Mouse (Mus musculus): ENCODE data around the gene Tcf7l2. TPM values are rescaled to one million over a fixed set of nuclear protein-coding genes. Genes with fewer than 3 reads are reported as not detected.

Tcf7l2 gene
- polyA plus RNA-seq, 2 experiments, result 7.8 to 18.4 TPM

- H3K4me3 ChIP-seq (ENCODE audit: insufficient read depth in 1 of 2, low read depth in 2 of 2, low read length in 2 of 2), result no peak overlapping the region
- no peak for DNase-seq (ENCODE audit: low read depth in 3 of 3, low spot score in 3 of 3)
- H3K36me3 ChIP-seq (replicated peaks; ENCODE audit: control insufficient read depth, insufficient read depth, low read depth), result no peaks in the 10 kb centered on the region
- 60% methylated on average over 2 of the region's 2 CpGs for WGBS (ENCODE audit: insufficient replicate concordance)
- no peak for ATAC-seq (ENCODE audit: insufficient read depth)
- no peak overlapping the region for H3K9ac ChIP-seq (replicated peaks)
- H3K27ac ChIP-seq, result no peak overlapping the region
- peaks cover 0 to under 1% of the 10 kb centered on the region in 2 experiments; a peak in 2 of 4 replicates for H3K4me1 ChIP-seq (replicated peaks; ENCODE audit: control insufficient read depth in 2 of 2, insufficient read depth in 2 of 2, low read length in 1 of 2)
- H3K9me3 ChIP-seq (ENCODE audit: control insufficient read depth, low read length), result no peaks in the 10 kb centered on the region
- TF ChIP-seq EP300 (IDR thresholded peaks at IDR 0.05; ENCODE audit: low read depth) (no peak), CTCF (IDR thresholded peaks at IDR 0.05; ENCODE audit: low read depth) (no peak)
- H3K27me3 ChIP-seq (ENCODE audit: control insufficient read depth, insufficient read depth, low read length), result no peaks in the 10 kb centered on the region
- no peak overlapping the region for H3K4me2 ChIP-seq (ENCODE audit: low read depth)
Observed at GRCm38 (mm10) chr19:55845702-55846101, 104.1 kb downstream of the Tcf7l2 start.

GRCm38 (mm10) chr19:55846256-55846655 lies 104.6 kb downstream of the Tcf7l2 start:
- Histone ChIP-seq H3K9ac (replicated peaks) (no peak overlapping the region), H3K4me3 (ENCODE audit: insufficient read depth in 1 of 2, low read depth in 2 of 2, low read length in 2 of 2) (no peak overlapping the region), H3K4me1 (replicated peaks; ENCODE audit: control insufficient read depth in 2 of 2, insufficient read depth in 2 of 2, low read length in 1 of 2) (no peaks in the 10 kb centered on the region), H3K27me3 (ENCODE audit: control insufficient read depth, insufficient read depth, low read length) (no peaks in the 10 kb centered on the region), H3K36me3 (replicated peaks; ENCODE audit: control insufficient read depth, insufficient read depth, low read depth) (no peaks in the 10 kb centered on the region), H3K4me2 (ENCODE audit: low read depth) (no peak overlapping the region), H3K27ac (no peak overlapping the region), H3K9me3 (ENCODE audit: control insufficient read depth, low read length) (no peaks in the 10 kb centered on the region)
- WGBS (ENCODE audit: insufficient replicate concordance), result 81% methylated on average over 6 of the region's 6 CpGs
- ATAC-seq (ENCODE audit: insufficient read depth) (no peak), DNase-seq (ENCODE audit: low read depth in 3 of 3, low spot score in 3 of 3) (no peak)
- TF ChIP-seq CTCF (IDR thresholded peaks at IDR 0.05; ENCODE audit: low read depth) (no peak), EP300 (IDR thresholded peaks at IDR 0.05; ENCODE audit: low read depth) (no peak)

- Histone ChIP-seq H3K27ac (no peak overlapping the region), H3K4me3 (ENCODE audit: insufficient read depth in 1 of 2, low read depth in 2 of 2, low read length in 2 of 2) (no peak overlapping the region), H3K27me3 (ENCODE audit: control insufficient read depth, insufficient read depth, low read length) (no peaks in the 10 kb centered on the region), H3K4me2 (ENCODE audit: low read depth) (no peak overlapping the region), H3K9ac (replicated peaks) (no peak overlapping the region), H3K9me3 (ENCODE audit: control insufficient read depth, low read length) (no peaks in the 10 kb centered on the region), H3K36me3 (replicated peaks; ENCODE audit: control insufficient read depth, insufficient read depth, low read depth) (no peaks in the 10 kb centered on the region), H3K4me1 (replicated peaks; ENCODE audit: control insufficient read depth in 2 of 2, insufficient read depth in 2 of 2, low read length in 1 of 2) (no peaks in the 10 kb centered on the region)
- DNase-seq (ENCODE audit: low read depth in 3 of 3, low spot score in 3 of 3), result no peak
- ATAC-seq (ENCODE audit: insufficient read depth), result no peak
- TF ChIP-seq EP300 (IDR thresholded peaks at IDR 0.05; ENCODE audit: low read depth) (no peak), CTCF (IDR thresholded peaks at IDR 0.05; ENCODE audit: low read depth) (no peak)
- 56% methylated on average over 4 of the region's 4 CpGs for WGBS (ENCODE audit: insufficient replicate concordance)
Observed at GRCm38 (mm10) chr19:55847043-55847442, 105.4 kb downstream of the Tcf7l2 start.

- TF ChIP-seq CTCF (IDR thresholded peaks at IDR 0.05; ENCODE audit: low read depth) (no peak), EP300 (IDR thresholded peaks at IDR 0.05; ENCODE audit: low read depth) (no peak)
- Histone ChIP-seq H3K36me3 (replicated peaks; ENCODE audit: control insufficient read depth, insufficient read depth, low read depth) (no peaks in the 10 kb centered on the region), H3K4me1 (replicated peaks; ENCODE audit: control insufficient read depth in 2 of 2, insufficient read depth in 2 of 2, low read length in 1 of 2) (no peaks in the 10 kb centered on the region), H3K4me3 (ENCODE audit: insufficient read depth in 1 of 2, low read depth in 2 of 2, low read length in 2 of 2) (no peak overlapping the region), H3K27ac (no peak overlapping the region), H3K4me2 (ENCODE audit: low read depth) (no peak overlapping the region), H3K9ac (replicated peaks) (no peak overlapping the region), H3K27me3 (ENCODE audit: control insufficient read depth, insufficient read depth, low read length) (no peaks in the 10 kb centered on the region), H3K9me3 (ENCODE audit: control insufficient read depth, low read length) (no peaks in the 10 kb centered on the region)
- DNase-seq (ENCODE audit: low read depth in 3 of 3, low spot score in 3 of 3), result no peak
- ATAC-seq (ENCODE audit: insufficient read depth), result no peak
- WGBS (ENCODE audit: insufficient replicate concordance), result 66% methylated on average over 8 of the region's 8 CpGs
Observed at GRCm38 (mm10) chr19:55850402-55851078, 108.9 kb downstream of the Tcf7l2 start.

- Histone ChIP-seq H3K4me3 (ENCODE audit: insufficient read depth in 1 of 2, low read depth in 2 of 2, low read length in 2 of 2) (no peak overlapping the region), H3K27ac (no peak overlapping the region), H3K4me1 (replicated peaks; ENCODE audit: control insufficient read depth in 2 of 2, insufficient read depth in 2 of 2, low read length in 1 of 2) (no peaks in the 10 kb centered on the region), H3K4me2 (ENCODE audit: low read depth) (no peak overlapping the region), H3K9me3 (ENCODE audit: control insufficient read depth, low read length) (no peaks in the 10 kb centered on the region), H3K36me3 (replicated peaks; ENCODE audit: control insufficient read depth, insufficient read depth, low read depth) (no peaks in the 10 kb centered on the region), H3K9ac (replicated peaks) (no peak overlapping the region), H3K27me3 (ENCODE audit: control insufficient read depth, insufficient read depth, low read length) (no peaks in the 10 kb centered on the region)
- ATAC-seq (ENCODE audit: insufficient read depth), result no peak
- TF ChIP-seq EP300 (IDR thresholded peaks at IDR 0.05; ENCODE audit: low read depth), result no peak
- no peak for TF ChIP-seq CTCF (IDR thresholded peaks at IDR 0.05; ENCODE audit: low read depth)
- 66% methylated on average over 19 of the region's 19 CpGs for WGBS (ENCODE audit: insufficient replicate concordance)
- DNase-seq (ENCODE audit: low read depth in 3 of 3, low spot score in 3 of 3), result no peak
Observed at GRCm38 (mm10) chr19:55851498-55852324, 110.1 kb downstream of the Tcf7l2 start.

Measured in liver, embryonic 14.5 days (tissue).